Mouse (Mus musculus) cerebral cortex, adult 2 months (tissue): Measurements from ENCODE around the gene Isoc2b.

ENCODE experiments used
- WGBS: fragments of 180-500 bp; shearing (Covaris S2); methylation state at CpG from one replicate; pipeline ENCODE4 v1.1.7; 2018; 5-methylcytosine and 5-hydroxymethylcytosine counted together

Gene Isoc2b

DNA sequence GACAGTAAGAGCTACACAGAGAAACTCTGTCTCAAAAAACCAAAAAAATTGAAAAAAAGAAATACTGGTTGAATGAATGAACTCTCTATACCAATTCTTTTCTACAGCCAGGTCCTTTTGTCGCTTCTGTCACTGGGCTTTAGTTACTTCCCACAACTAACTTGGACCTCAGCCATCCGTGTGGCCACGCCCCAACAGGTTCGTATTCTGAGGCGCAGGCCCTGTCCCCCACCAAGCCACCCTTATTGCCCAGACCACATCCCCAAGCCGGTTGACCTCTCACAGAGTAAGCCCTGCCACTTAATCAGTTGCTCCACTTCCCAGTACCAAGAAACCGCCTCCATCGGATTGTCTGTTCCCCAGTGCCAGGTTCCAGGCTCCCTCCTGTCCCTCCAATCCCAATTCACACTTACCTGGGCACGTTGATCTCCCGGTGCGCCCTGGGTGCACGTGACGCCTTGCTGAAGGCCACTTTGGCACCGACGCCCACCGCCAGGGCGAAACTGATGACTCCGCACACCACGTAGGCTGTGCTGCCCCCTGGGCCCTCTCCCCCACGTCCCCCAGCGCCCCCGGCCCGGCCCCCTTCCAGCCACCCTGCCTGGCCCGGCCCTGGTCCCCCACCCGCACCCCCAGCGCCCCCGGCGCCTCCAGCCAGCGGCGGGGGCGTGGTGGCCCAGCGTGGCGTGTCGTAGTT is 34.3 kb downstream of the Isoc2b start:
- 18% methylated on average over 34 of the region's 34 CpGs for WGBS

DNA sequence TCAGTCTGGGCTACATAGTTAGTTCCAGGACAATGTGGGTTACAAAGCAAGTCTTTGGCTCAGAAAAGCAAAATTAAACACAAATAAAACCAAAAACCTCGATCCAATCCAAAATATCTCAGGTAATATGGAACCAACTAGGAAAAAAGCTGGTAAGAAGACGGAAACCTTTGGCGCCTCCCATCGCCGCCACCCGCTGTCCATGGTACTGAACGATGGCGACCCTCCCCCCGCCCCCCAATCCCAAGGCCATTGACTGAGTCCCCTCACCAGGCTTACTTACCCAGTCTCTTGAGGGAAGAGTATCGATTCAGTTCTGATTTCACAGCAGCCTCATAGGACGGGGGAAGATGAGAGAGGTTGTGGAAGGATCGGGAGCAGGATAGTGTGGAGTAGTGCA is 39.6 kb downstream of the Isoc2b start:
- 33% methylated on average over 12 of the region's 12 CpGs for WGBS

DNA sequence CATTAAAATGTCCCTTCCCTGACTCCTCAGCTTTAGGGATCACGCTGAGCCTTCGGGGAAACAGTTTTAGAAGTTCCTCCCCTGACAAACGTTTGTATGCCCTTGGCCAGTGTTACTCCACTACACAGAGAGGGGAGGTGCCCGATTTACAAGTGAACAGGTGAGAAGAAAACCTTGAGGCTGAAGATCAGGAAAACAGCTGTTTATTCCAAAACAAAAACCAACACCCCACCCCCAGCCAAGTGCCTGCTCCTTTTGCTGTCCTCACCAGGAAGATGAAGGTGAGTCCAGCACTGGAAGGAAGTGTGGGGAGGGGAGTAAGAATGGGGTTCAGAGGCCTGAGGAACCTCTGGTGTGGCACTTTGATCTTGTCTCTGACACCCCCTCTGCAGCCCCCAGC is 44.7 kb downstream of the Isoc2b start:
- WGBS, result 64% methylated on average over 4 of the region's 4 CpGs

DNA sequence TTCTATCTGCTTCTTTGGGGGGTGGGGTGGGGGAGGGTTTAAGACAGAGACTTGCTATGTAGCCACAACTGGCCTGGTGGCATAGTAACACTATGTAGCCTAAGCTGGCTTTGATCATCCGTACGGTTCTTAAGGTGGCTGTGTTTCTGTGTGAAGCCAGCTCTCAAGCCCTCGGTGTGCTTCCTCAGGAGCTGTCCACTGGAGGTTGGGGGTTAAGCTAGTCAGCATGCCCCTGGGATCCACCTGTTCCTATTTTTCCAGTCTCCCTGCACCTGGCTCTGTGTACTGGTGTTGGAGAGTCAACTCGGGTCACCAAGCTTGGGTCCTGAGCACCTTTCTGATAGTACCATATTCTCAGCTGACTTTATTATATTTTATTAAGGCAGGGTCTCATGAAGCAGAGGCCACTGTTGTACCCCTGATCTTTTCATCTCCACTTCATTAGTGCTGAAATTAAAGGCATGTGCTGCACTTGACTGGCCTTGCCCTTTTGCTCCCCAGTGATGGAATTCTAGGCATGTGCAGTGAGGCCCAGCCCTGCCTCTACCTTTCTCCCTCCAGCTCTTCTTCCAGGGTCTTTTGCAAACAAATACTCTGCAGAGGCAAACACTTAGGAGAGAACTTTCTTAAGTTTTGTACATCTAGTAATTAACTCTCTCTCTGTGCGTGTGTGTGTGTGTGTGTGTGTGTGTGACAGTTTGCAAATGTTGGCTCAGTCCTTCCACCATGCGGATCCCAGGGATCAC is 47.7 kb downstream of the Isoc2b start:
- 74% methylated on average over 6 of the region's 6 CpGs for WGBS

- WGBS, result 37% methylated on average over 4 of the region's 4 CpGs
These were observed 48.4 kb downstream of the Isoc2b start for GRCm38 (mm10) chr7:4821690-4822089.

- WGBS, result 88% methylated on average over 7 of the region's 7 CpGs
These were observed 49.1 kb downstream of the Isoc2b start for GRCm38 (mm10) chr7:4820925-4821324.

- WGBS, result 20% methylated on average over 8 of the region's 8 CpGs
These were observed 56.8 kb downstream of the Isoc2b start for GRCm38 (mm10) chr7:4813105-4813791.

- under 1% methylated on average over 62 of the region's 62 CpGs for WGBS
These were observed 57.6 kb downstream of the Isoc2b start, which contains the start of gene Ube2s for GRCm38 (mm10) chr7:4812303-4813104. Ube2s (minus strand) TSS chr7:4812590.

DNA sequence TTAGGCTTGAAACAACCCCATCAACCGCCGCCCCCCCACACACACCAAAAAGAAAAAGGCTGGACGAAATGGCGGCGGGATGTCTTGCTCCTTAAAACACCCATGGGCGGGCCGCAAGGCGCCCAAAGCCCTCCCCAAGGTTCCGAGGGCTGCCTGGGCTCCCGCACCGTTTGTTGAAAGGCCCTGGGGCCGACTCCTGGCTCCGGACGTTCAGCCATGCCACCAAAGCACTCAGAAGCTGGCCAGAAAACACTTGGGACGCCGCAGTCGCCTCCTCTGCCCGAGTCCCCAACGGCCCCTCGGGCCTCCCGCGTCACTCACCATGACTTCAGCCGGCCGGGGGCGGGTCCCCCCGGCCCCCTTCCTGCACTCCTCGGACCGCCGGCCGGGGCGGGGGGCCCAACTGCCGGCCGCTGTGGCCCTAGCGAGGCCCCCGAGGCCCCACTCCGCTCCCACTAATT is 58.2 kb downstream of the Isoc2b start:
- WGBS, result 2% methylated on average over 36 of the region's 36 CpGs

DNA sequence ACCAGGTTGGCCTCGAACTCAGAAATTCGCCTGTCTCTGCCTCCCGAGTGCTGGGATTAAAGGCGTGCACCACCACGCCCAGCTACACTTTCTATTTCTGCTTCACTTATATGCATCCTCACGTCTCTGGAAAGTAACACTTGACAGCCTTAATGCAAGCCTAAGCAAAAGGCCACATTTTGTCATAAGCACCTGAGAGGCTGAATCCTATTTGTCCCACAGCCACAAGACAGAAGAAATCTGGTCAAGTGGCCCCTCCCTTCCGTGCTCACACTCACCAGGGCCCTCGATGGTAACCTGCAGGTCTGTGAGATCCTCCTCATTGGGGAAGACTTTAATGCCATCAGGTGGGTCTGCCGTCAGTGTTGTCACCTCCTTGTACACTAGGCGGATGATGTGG is 58.9 kb downstream of the Isoc2b start:
- WGBS, result 26% methylated on average over 10 of the region's 10 CpGs

DNA sequence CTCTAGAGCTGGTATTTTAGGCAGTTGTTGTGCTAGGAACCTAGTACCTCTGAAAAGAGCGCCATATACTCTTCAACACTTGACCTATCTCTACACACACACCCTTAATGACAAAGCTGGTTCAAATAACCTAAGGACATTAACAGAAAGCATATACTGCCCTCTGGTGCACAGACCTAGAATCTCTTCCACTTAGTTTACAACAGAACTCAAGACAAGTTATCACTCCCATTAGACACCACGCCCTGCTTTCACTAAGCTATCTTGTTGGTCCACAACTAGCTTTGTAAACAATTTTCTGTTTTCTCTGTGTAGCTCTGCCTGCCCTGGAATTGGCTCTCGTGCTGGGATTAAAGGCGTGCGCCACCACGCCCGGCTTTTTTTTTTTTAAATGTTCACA is 63.3 kb downstream of the Isoc2b start:
- 87% methylated on average over 7 of the region's 7 CpGs for WGBS

- 58% methylated on average over 7 of the region's 7 CpGs for WGBS
These were observed 74.2 kb downstream of the Isoc2b start for GRCm38 (mm10) chr7:4795767-4796433.
